Mouse (Mus musculus) lung, postnatal 0 days (tissue): ENCODE measurements around the gene Renbp. TPM values are rescaled to one million over a fixed set of nuclear protein-coding genes. Genes with fewer than 3 reads are reported as not detected.
A peak's percentile ranks its signal among the peaks of the same experiment; 100 is the strongest.

ENCODE experiments used
- ATAC-seq: fragments of 200-750 bp; cut with Nextera tagmentation; 2 replicates; pipeline ENCODE4 v1.8.0; 2017; ENCODE audit warnings: moderate library complexity
- DNase-seq: peaks from one replicate; pipeline ENCODE4 v3.0.0-alpha.2; 2016; ENCODE audit warnings: low spot score
- H3K27ac ChIP-seq: fragments of 300-500 bp; sonication (generic); 2 replicates; pipeline ENCODE4 v1.5.1; 2014; ENCODE audit warnings: antibody characterized with exemption, mild to moderate bottlenecking, low read length, mixed read lengths
- H3K27me3 ChIP-seq: fragments of 300-500 bp; sonication (generic); replicated peaks from 2 replicates; pipeline ENCODE4 v1.6.1; 2014; ENCODE audit warnings: low read length, mixed read lengths; ENCODE audit not compliant: insufficient read depth
- H3K36me3 ChIP-seq: fragments of 300-500 bp; sonication (generic); 2 replicates; pipeline ENCODE4 v1.6.1; 2014; ENCODE audit warnings: low read length, mixed read lengths; ENCODE audit not compliant: insufficient read depth
- H3K4me1 ChIP-seq: fragments of 300-500 bp; sonication (generic); 2 replicates; pipeline ENCODE4 v1.6.1; 2014; ENCODE audit warnings: antibody characterized with exemption, low read depth, low read length, mixed read lengths; ENCODE audit not compliant: insufficient read depth
- H3K4me2 ChIP-seq: fragments of 300-500 bp; sonication (generic); replicated peaks from 2 replicates; pipeline ENCODE4 v1.6.1; 2014; ENCODE audit warnings: low read depth, mild to moderate bottlenecking, low read length, moderate library complexity, mixed read lengths
- H3K4me3 ChIP-seq: fragments of 300-500 bp; sonication (generic); 2 replicates; pipeline ENCODE4 v1.5.1; 2014; ENCODE audit warnings: low read depth, low read length
- H3K9ac ChIP-seq: fragments of 300-500 bp; sonication (generic); replicated peaks from 2 replicates; pipeline ENCODE4 v1.6.1; 2014; ENCODE audit warnings: low read depth, mild to moderate bottlenecking
- H3K9me3 ChIP-seq: fragments of 300-500 bp; sonication (generic); 2 replicates; pipeline ENCODE4 v1.6.1; 2016; ENCODE audit warnings: low read length, mixed read lengths
- CTCF ChIP-seq: IDR thresholded peaks from 2 replicates; pipeline ENCODE4 v1.5.1; 2016; ENCODE audit warnings: antibody characterized with exemption, mild to moderate bottlenecking
- EP300 ChIP-seq: IDR thresholded peaks from 2 replicates; pipeline ENCODE4 v1.6.1; 2016; ENCODE audit warnings: antibody characterized with exemption, mild to moderate bottlenecking, control low read depth
- WGBS: fragments of 180-500 bp; shearing (Covaris S2); extraction: QIAGEN DNeasy Blood & Tissue Kit; methylation state at CpG from one replicate; pipeline ENCODE4 v1.1.7; 2014; 5-methylcytosine and 5-hydroxymethylcytosine counted together
- polyA plus RNA-seq: library from polyadenylated mRNA; unstranded; fragments of >200 nt; fragmentation: Nextera tagmentation; extraction: Ambion mirVana; gene quantifications from 2 replicates; pipeline ENCODE4 v1.2.1, GENCODE M21; 2015

Gene Renbp
- polyA plus RNA-seq: 79.4 and 83.5 TPM in 2 replicates

GRCm38 (mm10) chrX:73930402-73931062 lies at the start of gene Renbp:
Renbp (minus strand) TSS chrX:73930850.
- Histone ChIP-seq H3K27ac (no peak within 1 kb of the TSS; the same call in 1 of the 2 replicates), H3K36me3 (no peaks in the 10 kb centered on the region), H3K4me3 (peak within 1 kb of the TSS; percentile 30; the same call in 1 of the 2 replicates), H3K9ac (no peak within 1 kb of the TSS), H3K4me2 (peak within 1 kb of the TSS; percentile 46), H3K4me1 (no peaks in the 10 kb centered on the region), H3K9me3 (no peaks in the 10 kb centered on the region), H3K27me3 (no peaks in the 10 kb centered on the region)
- DNase-seq: peak; percentile 85
- ATAC-seq: peak; percentile 97
- TF ChIP-seq EP300 (no peak), CTCF (peak; percentile 55)
- 29% methylated on average over 17 of the region's 17 CpGs for WGBS

GRCm38 (mm10) chrX:73977783-73978182 lies 47.1 kb upstream of the Renbp start:
- H3K4me3 ChIP-seq: no peak overlapping the region

GRCm38 (mm10) chrX:73976283-73976682 lies 45.6 kb upstream of the Renbp start:
- no peak overlapping the region for H3K27ac ChIP-seq
- no peaks in the 10 kb centered on the region for H3K9me3 ChIP-seq
- ATAC-seq (no peak), DNase-seq (no peak)
- H3K4me1 ChIP-seq: no peaks in the 10 kb centered on the region
- WGBS: 84% methylated on average over 2 of the region's 2 CpGs
- H3K27me3 ChIP-seq: no peaks in the 10 kb centered on the region
- H3K4me2 ChIP-seq: no peak overlapping the region
- no peak for TF ChIP-seq CTCF
- no peak for TF ChIP-seq EP300
- no peaks in the 10 kb centered on the region for H3K36me3 ChIP-seq
- no peak overlapping the region for H3K4me3 ChIP-seq
- H3K9ac ChIP-seq: no peak overlapping the region

More at GRCm38 (mm10) chrX:73977783-73978182, 47.1 kb upstream of the Renbp start:
- Histone ChIP-seq H3K36me3 (no peaks in the 10 kb centered on the region), H3K4me2 (no peak overlapping the region), H3K27me3 (no peaks in the 10 kb centered on the region), H3K9ac (no peak overlapping the region), H3K4me1 (no peaks in the 10 kb centered on the region), H3K9me3 (no peaks in the 10 kb centered on the region), H3K27ac (no peak overlapping the region)
- 45% methylated on average over 1 of the region's 1 CpGs for WGBS
- ATAC-seq (no peak), DNase-seq (no peak)
- TF ChIP-seq EP300 (no peak), CTCF (no peak)

- TF ChIP-seq CTCF (no peak), EP300 (no peak)
- Histone ChIP-seq H3K4me3 (no peak overlapping the region), H3K4me1 (no peaks in the 10 kb centered on the region), H3K9me3 (no peaks in the 10 kb centered on the region), H3K36me3 (no peaks in the 10 kb centered on the region), H3K27me3 (no peaks in the 10 kb centered on the region), H3K4me2 (no peak overlapping the region), H3K27ac (no peak overlapping the region), H3K9ac (no peak overlapping the region)
- WGBS: 85% methylated on average over 4 of the region's 4 CpGs
- DNase-seq (no peak), ATAC-seq (no peak)
Measured at GRCm38 (mm10) chrX:73972774-73973173, 42.1 kb upstream of the Renbp start.

GRCm38 (mm10) chrX:73970781-73971180 lies 40.1 kb upstream of the Renbp start:
- TF ChIP-seq CTCF (no peak), EP300 (no peak)
- no peak overlapping the region for H3K4me3 ChIP-seq
- H3K4me1 ChIP-seq: no peaks in the 10 kb centered on the region
- H3K27ac ChIP-seq: no peak overlapping the region
- no peaks in the 10 kb centered on the region for H3K9me3 ChIP-seq
- H3K9ac ChIP-seq: no peak overlapping the region
- no peaks in the 10 kb centered on the region for H3K27me3 ChIP-seq
- no peak overlapping the region for H3K4me2 ChIP-seq
- no peak for ATAC-seq
- no peak for DNase-seq
- no peaks in the 10 kb centered on the region for H3K36me3 ChIP-seq

GRCm38 (mm10) chrX:73969729-73970128 lies 39.1 kb upstream of the Renbp start:
- H3K9ac ChIP-seq: no peak overlapping the region
- H3K27ac ChIP-seq: no peak overlapping the region
- H3K9me3 ChIP-seq: no peaks in the 10 kb centered on the region
- WGBS: 84% methylated on average over 2 of the region's 2 CpGs
- no peaks in the 10 kb centered on the region for H3K27me3 ChIP-seq
- no peak for ATAC-seq
- no peaks in the 10 kb centered on the region for H3K4me1 ChIP-seq
- no peak overlapping the region for H3K4me3 ChIP-seq
- no peak for DNase-seq
- TF ChIP-seq CTCF (no peak), EP300 (no peak)
- H3K4me2 ChIP-seq: no peak overlapping the region
- H3K36me3 ChIP-seq: no peaks in the 10 kb centered on the region
